Mouse (Mus musculus) MEL (cell line): ENCODE data around the gene Fam43a. TPM values are rescaled to one million over a fixed set of nuclear protein-coding genes. Genes with fewer than 3 reads are reported as not detected.

Experiments
- DNase-seq: peaks from one replicate; pipeline ENCODE4 v3.0.0; 2011; ENCODE audit warnings: low read depth, low spot score
- H3K27ac ChIP-seq: 2 replicates; pipeline ENCODE4 v1.5.1; 2012; ENCODE audit warnings: low read depth, mild to moderate bottlenecking, control low read depth, low read length, moderate library complexity; ENCODE audit not compliant: control insufficient read depth
- H3K27me3 ChIP-seq, 2 experiments: fragments of 150-350 bp in 1 of 2; sonication (generic) in 1 of 2; 2 replicates each; pipeline ENCODE4 v1.6.1; 2012; ENCODE audit warnings: low read length in 2 of 2, mild to moderate bottlenecking in 2 of 2, improper control_type of control experiment in 1 of 2, moderate library complexity in 1 of 2; ENCODE audit not compliant: insufficient read depth in 2 of 2, control insufficient read depth in 1 of 2
- H3K36me3 ChIP-seq, 2 experiments: 2 replicates each; pipeline ENCODE4 v1.6.1; 2012 to 2014; ENCODE audit warnings: low read length in 2 of 2, improper control_type of control experiment in 1 of 2, inconsistent platforms in 1 of 2, mild to moderate bottlenecking in 1 of 2; ENCODE audit not compliant: insufficient read depth in 2 of 2, control insufficient read depth in 1 of 2
- H3K4me1 ChIP-seq, 2 experiments: fragments of 150-350 bp in 1 of 2; sonication (generic) in 1 of 2; 2 replicates each; pipeline ENCODE4 v1.6.1; 2012; ENCODE audit warnings: low read length in 2 of 2, improper control_type of control experiment in 1 of 2, mild to moderate bottlenecking in 1 of 2; ENCODE audit not compliant: insufficient read depth in 2 of 2, control insufficient read depth in 1 of 2
- H3K4me3 ChIP-seq, 2 experiments: fragments of 150-350 bp in 1 of 2; sonication (generic) in 1 of 2; 2 replicates each; pipeline ENCODE4 v1.5.1; 2012; ENCODE audit warnings: low read depth in 2 of 2, low read length in 2 of 2, mild to moderate bottlenecking in 2 of 2, moderate library complexity in 2 of 2, control low read depth in 1 of 2, improper control_type of control experiment in 1 of 2; ENCODE audit not compliant: control insufficient read depth in 1 of 2, insufficient read depth in 1 of 2
- H3K79me2 ChIP-seq: 2 replicates; pipeline ENCODE4 v1.6.1; 2012; ENCODE audit warnings: mild to moderate bottlenecking, low read length, moderate library complexity; ENCODE audit not compliant: control insufficient read depth, poor library complexity, insufficient read depth
- H3K9ac ChIP-seq: 2 replicates; pipeline ENCODE4 v1.6.1; 2012; ENCODE audit warnings: low read depth, mild to moderate bottlenecking, control low read depth, low read length, moderate library complexity; ENCODE audit not compliant: control insufficient read depth, poor library complexity, severe bottlenecking
- H3K9me3 ChIP-seq: fragments of 150-350 bp; sonication (generic); replicated peaks from 2 replicates; pipeline ENCODE4 v1.6.1; 2012; ENCODE audit warnings: mild to moderate bottlenecking, low read length, improper control_type of control experiment, moderate library complexity; ENCODE audit not compliant: insufficient read depth
- BHLHE40 ChIP-seq: IDR thresholded peaks from 2 replicates; pipeline ENCODE4 v1.6.1; 2012; ENCODE audit warnings: low read depth, mild to moderate bottlenecking, inconsistent platforms, low read length, improper control_type of control experiment, borderline replicate concordance
- CHD1 ChIP-seq: IDR thresholded peaks from 2 replicates; pipeline ENCODE4 v1.6.1; 2012; ENCODE audit warnings: low read depth, mild to moderate bottlenecking, inconsistent platforms, low read length, improper control_type of control experiment
- CHD2 ChIP-seq: IDR thresholded peaks from 2 replicates; pipeline ENCODE4 v1.6.1; 2011; ENCODE audit warnings: low read length, improper control_type of control experiment
- CTCF ChIP-seq, 3 experiments: IDR thresholded peaks in 2 of 3; conservative IDR thresholded peaks in 1 of 3; 2 replicates each; pipeline ENCODE4 v1.5.1; 2011 to 2012; ENCODE audit warnings: low read length in 3 of 3, low read depth in 2 of 3, mild to moderate bottlenecking in 2 of 3, improper control_type of control experiment in 1 of 3, inconsistent platforms in 1 of 3, mixed read lengths in 1 of 3, moderate library complexity in 1 of 3; ENCODE audit not compliant: control insufficient read depth in 1 of 3, insufficient read depth in 1 of 3, poor library complexity in 1 of 3, severe bottlenecking in 1 of 3
- E2F4 ChIP-seq: IDR thresholded peaks from 2 replicates; pipeline ENCODE4 v1.6.1; 2011; ENCODE audit warnings: low read depth, low read length, improper control_type of control experiment, borderline replicate concordance
- ELF1 ChIP-seq: IDR thresholded peaks from 2 replicates; pipeline ENCODE4 v1.6.1; 2014; ENCODE audit warnings: low read depth, mild to moderate bottlenecking, inconsistent platforms, low read length, improper control_type of control experiment, moderate library complexity
- EP300 ChIP-seq, 2 experiments: IDR thresholded peaks; 2 replicates each; pipeline ENCODE4 v1.6.1; 2011; ENCODE audit warnings: improper control_type of control experiment in 2 of 2, low read length in 2 of 2, low read depth in 1 of 2, mild to moderate bottlenecking in 1 of 2
- ETS1 ChIP-seq: IDR thresholded peaks from 2 replicates; pipeline ENCODE4 v1.6.1; 2012; ENCODE audit warnings: low read depth, mild to moderate bottlenecking, inconsistent platforms, low read length, improper control_type of control experiment, moderate library complexity
- GABPA ChIP-seq: IDR thresholded peaks from 2 replicates; pipeline ENCODE4 v1.6.1; 2012; ENCODE audit warnings: low read depth, mild to moderate bottlenecking, inconsistent platforms, low read length, improper control_type of control experiment, moderate library complexity
- GATA1 ChIP-seq: IDR thresholded peaks from 2 replicates; pipeline ENCODE4 v1.6.1; 2011; ENCODE audit warnings: low read depth, low read length, improper control_type of control experiment
- HCFC1 ChIP-seq: IDR thresholded peaks from 2 replicates; pipeline ENCODE4 v1.6.1; 2012; ENCODE audit warnings: low read depth, mild to moderate bottlenecking, inconsistent platforms, low read length, improper control_type of control experiment, moderate library complexity
- JUND ChIP-seq: IDR thresholded peaks from 2 replicates; pipeline ENCODE4 v1.6.1; 2011; ENCODE audit warnings: low read depth, mild to moderate bottlenecking, improper control_type of control experiment, low read length
- KAT2A ChIP-seq: conservative IDR thresholded peaks from 2 replicates; pipeline ENCODE4 v1.6.1; 2012; ENCODE audit warnings: low read depth, low read length, improper control_type of control experiment, inconsistent platforms
- MAX ChIP-seq: IDR thresholded peaks from 2 replicates; pipeline ENCODE4 v1.6.1; 2011; ENCODE audit warnings: low read length, improper control_type of control experiment
- MAZ ChIP-seq: IDR thresholded peaks from 2 replicates; pipeline ENCODE4 v1.6.1; 2012; ENCODE audit warnings: low read depth, mild to moderate bottlenecking, inconsistent platforms, low read length, improper control_type of control experiment
- MEF2A ChIP-seq: IDR thresholded peaks from 2 replicates; pipeline ENCODE4 v1.6.1; 2014; ENCODE audit warnings: low read depth, mild to moderate bottlenecking, inconsistent platforms, low read length, improper control_type of control experiment; ENCODE audit not compliant: poor library complexity, insufficient replicate concordance, severe bottlenecking; ENCODE audit errors: extremely low read depth
- MXI1 ChIP-seq: IDR thresholded peaks from 2 replicates; pipeline ENCODE4 v1.6.1; 2011; ENCODE audit warnings: mild to moderate bottlenecking, low read depth, low read length, improper control_type of control experiment
- MYB ChIP-seq: IDR thresholded peaks from 2 replicates; pipeline ENCODE4 v1.6.1; 2011; ENCODE audit warnings: mild to moderate bottlenecking, low read depth, low read length, improper control_type of control experiment
- MYC ChIP-seq: IDR thresholded peaks from 2 replicates; pipeline ENCODE4 v1.6.1; 2011; ENCODE audit warnings: low read depth, mild to moderate bottlenecking, low read length, improper control_type of control experiment, moderate library complexity
- POLR2A ChIP-seq, 2 experiments: IDR thresholded peaks; 2 replicates each; pipeline ENCODE4 v1.6.1; 2011 to 2012; ENCODE audit warnings: low read length in 2 of 2, mild to moderate bottlenecking in 2 of 2, control low read depth in 1 of 2, improper control_type of control experiment in 1 of 2, low read depth in 1 of 2, moderate library complexity in 1 of 2; ENCODE audit not compliant: control insufficient read depth in 1 of 2, insufficient read depth in 1 of 2, poor library complexity in 1 of 2
- POLR2AphosphoS2 ChIP-seq: IDR thresholded peaks from 2 replicates; pipeline ENCODE4 v1.6.1; 2011; ENCODE audit warnings: low read length, improper control_type of control experiment
- POLR2AphosphoS5 ChIP-seq: IDR thresholded peaks from 2 replicates; pipeline ENCODE4 v1.6.1; 2012; ENCODE audit warnings: low read depth, borderline replicate concordance, mild to moderate bottlenecking, inconsistent platforms, low read length, moderate library complexity, mixed read lengths
- RAD21 ChIP-seq: IDR thresholded peaks from 2 replicates; pipeline ENCODE4 v1.6.1; 2011; ENCODE audit warnings: mild to moderate bottlenecking, low read depth, low read length, improper control_type of control experiment
- RCOR1 ChIP-seq: IDR thresholded peaks from 2 replicates; pipeline ENCODE4 v1.6.1; 2012; ENCODE audit warnings: low read depth, mild to moderate bottlenecking, inconsistent platforms, low read length, improper control_type of control experiment
- SIN3A ChIP-seq: IDR thresholded peaks from 2 replicates; pipeline ENCODE4 v1.6.1; 2012; ENCODE audit warnings: low read length, improper control_type of control experiment, inconsistent platforms
- SMC3 ChIP-seq: IDR thresholded peaks from 2 replicates; pipeline ENCODE4 v1.6.1; 2011; ENCODE audit warnings: low read depth, low read length, improper control_type of control experiment
- TBP ChIP-seq: IDR thresholded peaks from 2 replicates; pipeline ENCODE4 v1.8.0; 2011; ENCODE audit warnings: low read depth, low read length, improper control_type of control experiment
- TCF12 ChIP-seq: IDR thresholded peaks from 2 replicates; pipeline ENCODE4 v1.6.1; 2014; ENCODE audit warnings: low read depth, mild to moderate bottlenecking, inconsistent platforms, low read length, improper control_type of control experiment, moderate library complexity
- UBTF ChIP-seq: IDR thresholded peaks from 2 replicates; pipeline ENCODE4 v1.6.1; 2012; ENCODE audit warnings: low read depth, mild to moderate bottlenecking, inconsistent platforms, low read length, improper control_type of control experiment, moderate library complexity, borderline replicate concordance; ENCODE audit not compliant: insufficient read depth
- USF1 ChIP-seq: IDR thresholded peaks from 2 replicates; pipeline ENCODE4 v1.6.1; 2014; ENCODE audit warnings: low read depth, mild to moderate bottlenecking, inconsistent platforms, low read length, improper control_type of control experiment, moderate library complexity
- USF2 ChIP-seq, 2 experiments: IDR thresholded peaks; 2 replicates each; pipeline ENCODE4 v1.6.1; 2011 to 2012; ENCODE audit warnings: improper control_type of control experiment in 2 of 2, low read length in 2 of 2, borderline replicate concordance in 1 of 2, inconsistent platforms in 1 of 2, low read depth in 1 of 2, mild to moderate bottlenecking in 1 of 2; ENCODE audit not compliant: insufficient read depth in 1 of 2
- ZC3H11A ChIP-seq: IDR thresholded peaks from 2 replicates; pipeline ENCODE4 v1.6.1; 2012; ENCODE audit warnings: low read depth, mild to moderate bottlenecking, inconsistent platforms, low read length, improper control_type of control experiment
- ZKSCAN1 ChIP-seq: IDR thresholded peaks from 2 replicates; pipeline ENCODE4 v1.6.1; 2012; ENCODE audit warnings: low read depth, mild to moderate bottlenecking, inconsistent platforms, low read length, improper control_type of control experiment, moderate library complexity
- ZMIZ1 ChIP-seq: IDR thresholded peaks from 2 replicates; pipeline ENCODE4 v1.6.1; 2012; ENCODE audit warnings: low read depth, mild to moderate bottlenecking, inconsistent platforms, low read length, improper control_type of control experiment, moderate library complexity
- ZNF384 ChIP-seq: IDR thresholded peaks from 2 replicates; pipeline ENCODE4 v1.6.1; 2012; ENCODE audit warnings: low read depth, mild to moderate bottlenecking, inconsistent platforms, low read length, improper control_type of control experiment
- polyA plus RNA-seq, 2 experiments: library from polyadenylated mRNA; stranded (reverse) in 1 of 2; unstranded in 1 of 2; fragments of >175 nt in 1 of 2; fragments of >200 nt in 1 of 2; gene quantifications; 2 replicates each; pipeline versions ENCODE4 v1.2.1 to v1.2.4; 2012; ENCODE audit warnings: low replicate concordance in 2 of 2, low read depth in 1 of 2; ENCODE audit not compliant: insufficient read length in 2 of 2, insufficient read depth in 1 of 2, missing spikeins in 1 of 2
- total RNA-seq: library from RNA; depleted of rRNA; stranded (reverse); fragments of 300-350 nt; gene quantifications from 2 replicates; pipeline ENCODE4 v1.2.3, GENCODE M21; 2012

Gene Fam43a
- total and polyA plus RNA-seq, 3 experiments, result 0.08 to 0.68 TPM; not detected in 1

GRCm38 (mm10) chr16:30587494-30588327 lies 11.8 kb upstream of the Fam43a start, which contains the start of gene Lsg1:
Lsg1 (minus strand) TSS chr16:30587592.
- Histone ChIP-seq H3K79me2 (peaks cover 28% of the 10 kb centered on the region), H3K27ac (peak within 1 kb of the TSS; percentile 76), H3K4me1 (peaks cover 2 to 7% of the 10 kb centered on the region in 2 experiments), H3K9me3 (no peaks in the 10 kb centered on the region), H3K9ac (peak within 1 kb of the TSS; percentile 87), H3K27me3 (no peaks in the 10 kb centered on the region), H3K36me3 (peaks cover 10 to 13% of the 10 kb centered on the region in 2 experiments), H3K4me3 (peak within 1 kb of the TSS; percentile 76 to 82)
- peak; percentile 97 for DNase-seq
- TF ChIP-seq SMC3 (no peak; the same call in 1 of the 2 replicates), MEF2A (no peak), BHLHE40 (peak; percentile 72), ELF1 (peak; percentile 98), USF1 (no peak), GATA1 (no peak), CHD2 (no peak), TBP (peak; percentile 94), HCFC1 (peak; percentile 94), RCOR1 (0 out of 2 replicates have a peak, but pooled peaks have one; percentile 38), POLR2AphosphoS2 (peak; percentile 97), CHD1 (peak; percentile 100), SIN3A (peak; percentile 93), MYC (peak; percentile 83; the same call in 1 of the 2 replicates), RAD21 (no peak; the same call in none of the 2 replicates), CTCF (IDR thresholded peaks at IDR 0.05 in 2 of 3, conservative IDR thresholded peaks at IDR 0.05 in 1 of 3; ENCODE audit: control insufficient read depth in 1 of 3, insufficient read depth in 1 of 3, low read depth in 2 of 3, low read length in 3 of 3, poor library complexity in 1 of 3, severe bottlenecking in 1 of 3) (peak in 2 of 3 experiments; percentile 12 to 20; a peak in 1 of 6 replicates), JUND (0 out of 2 replicates have a peak, but pooled peaks have one; percentile 35), GABPA (no peak), MAZ (no peak), ZNF384 (peak; percentile 86), POLR2A (IDR thresholded peaks at IDR 0.05; ENCODE audit: control insufficient read depth in 1 of 2, insufficient read depth in 1 of 2, low read depth in 1 of 2, low read length in 2 of 2, poor library complexity in 1 of 2) (peak; percentile 11 to 97; a peak in 2 of 4 replicates), E2F4 (no peak), MAX (peak; percentile 56; the same call in 1 of the 2 replicates), ZC3H11A (no peak), USF2 (IDR thresholded peaks at IDR 0.05; ENCODE audit: borderline replicate concordance in 1 of 2, insufficient read depth in 1 of 2, low read depth in 1 of 2, low read length in 2 of 2) (no peak), POLR2AphosphoS5 (no peak), ZMIZ1 (peak; percentile 84; the same call in 1 of the 2 replicates), UBTF (no peak), ZKSCAN1 (no peak), MYB (no peak), MXI1 (peak; percentile 88), TCF12 (peak; percentile 76), KAT2A (peak; percentile 78), EP300 (IDR thresholded peaks at IDR 0.05; ENCODE audit: low read depth in 1 of 2, low read length in 2 of 2) (no peak), ETS1 (peak; percentile 70)
